Comparison of ENCODE assay signal across 7 mouse cellular contexts in genomic region chr5:115799895-115800232, GRCm38 (mm10). TPM values are rescaled to one million over a fixed set of nuclear protein-coding genes. Genes with fewer than 3 reads are reported as not detected.
DNase-seq lines count a peak whose midpoint lies in the region; ATAC-seq and TF ChIP-seq lines count a peak whose summit lies in the region.

No protein-coding gene starts in this region.

- H3K4me1 ChIP-seq in heart, embryonic 16.5 days (ENCODE audit: control insufficient read depth, insufficient read depth, low read length): no peaks in the 10 kb centered on the region; the same call in 1 of the 2 replicates
- H3K4me1 ChIP-seq in midbrain, embryonic 14.5 days (ENCODE audit: control insufficient read depth, insufficient read depth, low read length): no peaks in the 10 kb centered on the region
- 0 out of 2 replicates have a peak, but pooled peaks cover 3% of the 10 kb centered on the region for H3K4me1 ChIP-seq in midbrain, embryonic 10.5 days
- H3K4me1 ChIP-seq in liver, embryonic 11.5 days (replicated peaks; ENCODE audit: control insufficient read depth, insufficient read depth, low read length): no peaks in the 10 kb centered on the region

- no peaks in the 10 kb centered on the region for H3K27me3 ChIP-seq in heart, embryonic 16.5 days (ENCODE audit: control insufficient read depth, insufficient read depth, low read length)
- H3K27me3 ChIP-seq in midbrain, embryonic 14.5 days (ENCODE audit: control insufficient read depth, insufficient read depth, low read length): no peaks in the 10 kb centered on the region
- H3K27me3 ChIP-seq in midbrain, embryonic 10.5 days (ENCODE audit: low read depth, poor library complexity, severe bottlenecking): no peaks in the 10 kb centered on the region
- no peaks in the 10 kb centered on the region for H3K27me3 ChIP-seq in liver, embryonic 11.5 days (replicated peaks; ENCODE audit: control insufficient read depth, insufficient read depth, low read length)
- H3K27me3 ChIP-seq in myocyte (ENCODE audit: control insufficient read depth, insufficient read depth, insufficient read length): no peaks in the 10 kb centered on the region

- no peak overlapping the region for H3K27ac ChIP-seq in heart, embryonic 16.5 days (ENCODE audit: low read length)
- no peak overlapping the region for H3K27ac ChIP-seq in midbrain, embryonic 14.5 days (replicated peaks; ENCODE audit: low read depth, low read length)
- H3K27ac ChIP-seq in midbrain, embryonic 10.5 days (replicated peaks): no peak overlapping the region
- no peak overlapping the region for H3K27ac ChIP-seq in liver, embryonic 11.5 days (ENCODE audit: low read depth, low read length)

- no peak for TF ChIP-seq POLR2A in myocyte (IDR thresholded peaks at IDR 0.05; ENCODE audit: insufficient read length, low read depth)

- no peak for ATAC-seq in heart, embryonic 16.5 days (replicated peaks; ENCODE audit: extremely low read depth, insufficient read depth, low FRiP score)
- no peak for ATAC-seq in midbrain, embryonic 14.5 days (ENCODE audit: low FRiP score, low TSS enrichment)
- no peak for ATAC-seq in liver, embryonic 11.5 days (replicated peaks; ENCODE audit: low FRiP score)

- H3K79me2 ChIP-seq in myocyte (ENCODE audit: control insufficient read depth, insufficient read depth): no peaks in the 10 kb centered on the region

- no peaks in the 10 kb centered on the region for H3K9me3 ChIP-seq in heart, embryonic 16.5 days (replicated peaks; ENCODE audit: control insufficient read depth, low read length)
- H3K9me3 ChIP-seq in midbrain, embryonic 14.5 days (ENCODE audit: control insufficient read depth, low read length): no peaks in the 10 kb centered on the region
- H3K9me3 ChIP-seq in midbrain, embryonic 10.5 days (replicated peaks): no peaks in the 10 kb centered on the region
- H3K9me3 ChIP-seq in liver, embryonic 11.5 days (ENCODE audit: control insufficient read depth, low read length): no peaks in the 10 kb centered on the region

- 34% methylated on average over 4 of the region's 4 CpGs for WGBS in heart, embryonic 16.5 days
- WGBS in midbrain, embryonic 14.5 days: 23% methylated on average over 4 of the region's 4 CpGs
- 43% methylated on average over 4 of the region's 4 CpGs for WGBS in midbrain, embryonic 10.5 days
- 47% methylated on average over 4 of the region's 4 CpGs for WGBS in liver, embryonic 11.5 days

- intact Hi-C loops in heart, postnatal 14 days (cut with DNase I): loop anchor here (10.0 kb wide), 1 partner anchor 205 kb away; no protein-coding TSS in a partner anchor

- H3K36me3 ChIP-seq in heart, embryonic 16.5 days (ENCODE audit: control insufficient read depth, insufficient read depth): no peaks in the 10 kb centered on the region
- no peaks in the 10 kb centered on the region for H3K36me3 ChIP-seq in midbrain, embryonic 14.5 days (ENCODE audit: control insufficient read depth, insufficient read depth, low read length)
- no peaks in the 10 kb centered on the region for H3K36me3 ChIP-seq in midbrain, embryonic 10.5 days
- H3K36me3 ChIP-seq in liver, embryonic 11.5 days (ENCODE audit: control insufficient read depth, insufficient read depth, low read length): no peaks in the 10 kb centered on the region
- H3K36me3 ChIP-seq in myocyte (ENCODE audit: control insufficient read depth, insufficient read depth): no peaks in the 10 kb centered on the region

- DNase-seq in heart, postnatal 14 days: no peak
- DNase-seq in midbrain, embryonic 14.5 days: peak; percentile 52
- no peak for DNase-seq in midbrain, embryonic 10.5 days (ENCODE audit: low spot score)
- no peak for DNase-seq in liver, embryonic 11.5 days (ENCODE audit: low spot score)
- DNase-seq in layer of hippocampus, adult 9-10 months (ENCODE audit: low spot score): no peak

- H3ac ChIP-seq in myocyte (ENCODE audit: control insufficient read depth, insufficient read length): no peak overlapping the region

- 0 out of 2 replicates have a peak overlapping the region, but pooled peaks have one; percentile 25 for H3K9ac ChIP-seq in heart, embryonic 16.5 days (ENCODE audit: low read length)
- H3K9ac ChIP-seq in midbrain, embryonic 14.5 days (replicated peaks; ENCODE audit: low read length): no peak overlapping the region
- no peak overlapping the region for H3K9ac ChIP-seq in liver, embryonic 11.5 days (ENCODE audit: low read depth, low read length)

- H3K4me2 ChIP-seq in heart, embryonic 16.5 days (ENCODE audit: low read depth, low read length): peak overlapping the region; percentile 59
- no peak overlapping the region for H3K4me2 ChIP-seq in midbrain, embryonic 14.5 days (ENCODE audit: low read length)
- peak overlapping the region; percentile 36; the same call in 1 of the 2 replicates for H3K4me2 ChIP-seq in liver, embryonic 11.5 days
- H3K4me2 ChIP-seq in myocyte (ENCODE audit: low read depth): peak overlapping the region; percentile 65

- H3K4me3 ChIP-seq in heart, embryonic 16.5 days (ENCODE audit: low read length): peak overlapping the region; percentile 42
- H3K4me3 ChIP-seq in midbrain, embryonic 14.5 days (replicated peaks; ENCODE audit: low read depth, low read length): no peak overlapping the region
- no peak overlapping the region for H3K4me3 ChIP-seq in midbrain, embryonic 10.5 days
- no peak overlapping the region for H3K4me3 ChIP-seq in liver, embryonic 11.5 days (ENCODE audit: low read depth, low read length)
- no peak overlapping the region for H3K4me3 ChIP-seq in myocyte

TF ChIP-seq in myocyte, 11 proteins besides CTCF, POLR2A, EP300 and RAD21:
- TF ChIP-seq TCF3 (IDR thresholded peaks at IDR 0.05; ENCODE audit: insufficient read length, low read depth) (no peak), MAX (IDR thresholded peaks at IDR 0.05; ENCODE audit: low read depth) (no peak), USF1 (IDR thresholded peaks at IDR 0.05; ENCODE audit: low read depth) (no peak), E2F4 (IDR thresholded peaks at IDR 0.05; ENCODE audit: insufficient read depth) (no peak), POLR2AphosphoS2 (IDR thresholded peaks at IDR 0.05; ENCODE audit: insufficient read length, low read depth) (no peak), SRF (IDR thresholded peaks at IDR 0.05; ENCODE audit: control insufficient read depth, insufficient read length, low read depth) (no peak), TCF12 (IDR thresholded peaks at IDR 0.05; ENCODE audit: insufficient read depth, poor library complexity, severe bottlenecking) (no peak), MYOG (IDR thresholded peaks at IDR 0.05; ENCODE audit: control insufficient read depth in 1 of 3, insufficient read depth in 1 of 3, insufficient read length in 2 of 3, low read depth in 2 of 3) (no peak), CEBPB (IDR thresholded peaks at IDR 0.05; ENCODE audit: insufficient read depth, poor library complexity, severe bottlenecking) (no peak), MYOD1 (IDR thresholded peaks at IDR 0.05; ENCODE audit: control insufficient read depth in 1 of 3, insufficient read length in 2 of 3, low read depth in 2 of 3) (no peak), REST (IDR thresholded peaks at IDR 0.05; ENCODE audit: insufficient read depth, insufficient read length) (no peak)

RNA-seq across cellular contexts. Expression of gene Cit, which starts 45.2 kb away (rescaled TPM):
- polyA plus RNA-seq in heart, embryonic 16.5 days (2015; fragmentation: Nextera tagmentation; extraction: Ambion mirVana): 21.7 and 23.1 TPM in 2 replicates
- 1 to 10 TPM; 4.0 to 5.4 TPM for total RNA-seq in heart, postnatal 14 days (2021)
- 17.0 and 19.1 TPM in 2 replicates for polyA plus RNA-seq in midbrain, embryonic 14.5 days (2014; fragmentation: Nextera tagmentation; extraction: Ambion mirVana)
- polyA plus RNA-seq in midbrain, embryonic 10.5 days (2016; fragmentation: Nextera tagmentation; extraction: Ambion mirVana): 45.5 and 47.2 TPM in 2 replicates
- 55.1 and 58.4 TPM in 2 replicates for polyA plus RNA-seq in liver, embryonic 11.5 days (2014; fragmentation: Nextera tagmentation; extraction: Ambion mirVana)
- polyA plus RNA-seq in myocyte (2012; fragmentation: generic; extraction: Trizol): 8.5 TPM
